In genomic region chr4:134370649-134371221, GRCm38 (mm10) we compare ENCODE assay signal across 8 mouse cellular contexts. TPM values are rescaled to one million over a fixed set of nuclear protein-coding genes. Genes with fewer than 3 reads are reported as not detected.
DNase-seq lines count a peak whose midpoint lies in the region; ATAC-seq and TF ChIP-seq lines count a peak whose summit lies in the region.

No protein-coding gene starts in this region.

- 2% methylated on average over 18 of the region's 18 CpGs for WGBS in forebrain, embryonic 10.5 days
- WGBS in intestine, postnatal 0 days = 2% methylated on average over 18 of the region's 18 CpGs
- WGBS in midbrain, embryonic 13.5 days = 3% methylated on average over 18 of the region's 18 CpGs

- peaks cover 24% of the 10 kb centered on the region for H3K4me1 ChIP-seq in forebrain, embryonic 10.5 days
- H3K4me1 ChIP-seq in intestine, postnatal 0 days (replicated peaks; ENCODE audit: control insufficient read depth, insufficient read depth, low read length) = peaks cover 6% of the 10 kb centered on the region
- H3K4me1 ChIP-seq in midbrain, embryonic 13.5 days (replicated peaks) = peaks cover 22% of the 10 kb centered on the region

- H3K27me3 ChIP-seq in forebrain, embryonic 10.5 days (ENCODE audit: poor library complexity, severe bottlenecking) = peaks cover 85% of the 10 kb centered on the region
- H3K27me3 ChIP-seq in intestine, postnatal 0 days (replicated peaks; ENCODE audit: control insufficient read depth, insufficient read depth, low read length) = peaks cover 22% of the 10 kb centered on the region
- H3K27me3 ChIP-seq in midbrain, embryonic 13.5 days = peaks cover 51% of the 10 kb centered on the region

- H3K9ac ChIP-seq in intestine, postnatal 0 days (ENCODE audit: low read depth, low read length) = 0 out of 2 replicates have a peak overlapping the region, but pooled peaks have one; percentile 22
- H3K9ac ChIP-seq in midbrain, embryonic 13.5 days (replicated peaks) = 0 out of 2 replicates have a peak overlapping the region, but pooled peaks have one; percentile 33

- peak overlapping the region; percentile 64 for H3K4me3 ChIP-seq in forebrain, embryonic 10.5 days
- peak overlapping the region; percentile 45 for H3K4me3 ChIP-seq in intestine, postnatal 0 days (ENCODE audit: low read depth, low read length)
- peak overlapping the region; percentile 53 for H3K4me3 ChIP-seq in midbrain, embryonic 13.5 days (replicated peaks)

- no peak for ATAC-seq in intestine, postnatal 0 days
- no peak for ATAC-seq in midbrain, embryonic 13.5 days
- no peak for ATAC-seq in erythroblast, adult 5-6 weeks (replicated peaks; ENCODE audit: low FRiP score, poor library complexity, severe bottlenecking)
- no peak for ATAC-seq in erythroid progenitor cell, adult 5-6 weeks (replicated peaks; ENCODE audit: low FRiP score, poor library complexity, severe bottlenecking)
- no peak for ATAC-seq in megakaryocyte-erythroid progenitor cell, adult 5-6 weeks (replicated peaks; ENCODE audit: low FRiP score, low TSS enrichment, poor library complexity, severe bottlenecking)

- H3K27ac ChIP-seq in forebrain, embryonic 10.5 days = no peak overlapping the region
- H3K27ac ChIP-seq in intestine, postnatal 0 days (ENCODE audit: low read depth, low read length) = no peak overlapping the region
- no peak overlapping the region for H3K27ac ChIP-seq in midbrain, embryonic 13.5 days

- no peaks in the 10 kb centered on the region for H3K36me3 ChIP-seq in forebrain, embryonic 10.5 days (replicated peaks)
- no peaks in the 10 kb centered on the region for H3K36me3 ChIP-seq in intestine, postnatal 0 days (ENCODE audit: control insufficient read depth, insufficient read depth)
- no peaks in the 10 kb centered on the region for H3K36me3 ChIP-seq in midbrain, embryonic 13.5 days

- intact Hi-C loops in left cerebral cortex, postnatal 10 days (cut with DNase I) = no loop called here

- DNase-seq in left cerebral cortex, adult 18-20 months (ENCODE audit: low spot score in 2 of 2) = peak; percentile 70 to 77
- no peak for DNase-seq in left cerebral cortex, postnatal 10 days (ENCODE audit: extremely low spot score in 1 of 2, low spot score in 2 of 2)
- DNase-seq in forebrain, embryonic 10.5 days (ENCODE audit: extremely low spot score, low spot score) = peak; percentile 16

- 0 out of 2 replicates have a peak, but pooled peaks have one; percentile 11 for TF ChIP-seq CTCF in intestine, postnatal 0 days (IDR thresholded peaks at IDR 0.05; ENCODE audit: low read depth)

- H3K9me3 ChIP-seq in forebrain, embryonic 10.5 days = no peaks in the 10 kb centered on the region
- no peaks in the 10 kb centered on the region for H3K9me3 ChIP-seq in intestine, postnatal 0 days (ENCODE audit: control insufficient read depth)
- no peaks in the 10 kb centered on the region for H3K9me3 ChIP-seq in midbrain, embryonic 13.5 days

- peak overlapping the region; percentile 95 for H3K4me2 ChIP-seq in intestine, postnatal 0 days (replicated peaks; ENCODE audit: low read depth)
- peak overlapping the region; percentile 96 for H3K4me2 ChIP-seq in midbrain, embryonic 13.5 days (replicated peaks)

RNA-seq across cellular contexts. Expression of gene Extl1, which starts 12.9 kb away (rescaled TPM):
- total RNA-seq in left cerebral cortex, adult 18-20 months (2021) = 10 to 100 TPM; 44.0 to 45.4 TPM
- 10 to 100 TPM; 29.6 to 31.2 TPM for total RNA-seq in left cerebral cortex, postnatal 10 days (2021)
- 0.22 and 0.27 TPM in 2 replicates for polyA plus RNA-seq in forebrain, embryonic 10.5 days (2016; fragmentation: Nextera tagmentation; extraction: Ambion mirVana)
- 1.0 and 1.2 TPM in 2 replicates for polyA plus RNA-seq in intestine, postnatal 0 days (2015; fragmentation: Nextera tagmentation; extraction: Ambion mirVana)
- 0.16 and 0.40 TPM in 2 replicates for polyA plus RNA-seq in midbrain, embryonic 13.5 days (2015; fragmentation: Nextera tagmentation; extraction: Ambion mirVana)
- total RNA-seq in erythroblast, adult 5-6 weeks (2015; ENCODE audit: low replicate concordance) = not detected in 2 replicates
- total RNA-seq in erythroblast, adult 5-6 weeks (2017; ENCODE audit: low replicate concordance) = 0.42 TPM in 1 of 2 replicates, not detected in the other
- total RNA-seq in erythroid progenitor cell, adult 5-6 weeks (2015; ENCODE audit: low replicate concordance) = not detected in 2 replicates
- total RNA-seq in erythroid progenitor cell, adult 5-6 weeks (2017; ENCODE audit: low replicate concordance) = not detected in 2 replicates
- total RNA-seq in megakaryocyte-erythroid progenitor cell, adult 5-6 weeks (2014; fragmentation: Nextera tagmentation) = not detected in 2 replicates
- total RNA-seq in megakaryocyte-erythroid progenitor cell, adult 5-6 weeks (2017) = not detected in 2 replicates

RNA-seq across cellular contexts. Expression of gene Pafah2, which starts 25.4 kb away (rescaled TPM):
- total RNA-seq in left cerebral cortex, adult 18-20 months (2021) = 1 to 10 TPM; 4.8 to 7.4 TPM
- total RNA-seq in left cerebral cortex, postnatal 10 days (2021) = 10 to 100 TPM; 11.3 to 12.9 TPM
- 6.3 and 6.4 TPM in 2 replicates for polyA plus RNA-seq in forebrain, embryonic 10.5 days (2016; fragmentation: Nextera tagmentation; extraction: Ambion mirVana)
- polyA plus RNA-seq in intestine, postnatal 0 days (2015; fragmentation: Nextera tagmentation; extraction: Ambion mirVana) = 39.8 and 49.2 TPM in 2 replicates
- polyA plus RNA-seq in midbrain, embryonic 13.5 days (2015; fragmentation: Nextera tagmentation; extraction: Ambion mirVana) = 6.4 and 6.6 TPM in 2 replicates
- total RNA-seq in erythroblast, adult 5-6 weeks (2015; ENCODE audit: low replicate concordance) = 3.1 and 3.3 TPM in 2 replicates
- 1.5 and 3.9 TPM in 2 replicates for total RNA-seq in erythroblast, adult 5-6 weeks (2017; ENCODE audit: low replicate concordance)
- total RNA-seq in erythroid progenitor cell, adult 5-6 weeks (2015; ENCODE audit: low replicate concordance) = 1.8 and 4.2 TPM in 2 replicates
- 0.77 and 5.4 TPM in 2 replicates for total RNA-seq in erythroid progenitor cell, adult 5-6 weeks (2017; ENCODE audit: low replicate concordance)
- 27.7 and 41.0 TPM in 2 replicates for total RNA-seq in megakaryocyte-erythroid progenitor cell, adult 5-6 weeks (2014; fragmentation: Nextera tagmentation)
- 18.2 and 24.1 TPM in 2 replicates for total RNA-seq in megakaryocyte-erythroid progenitor cell, adult 5-6 weeks (2017)

RNA-seq across cellular contexts. Expression of gene Slc30a2, which starts 27.8 kb away (rescaled TPM):
- under 1 TPM in 1 of 2 experiments, not detected in 1; 0.40 TPM for total RNA-seq in left cerebral cortex, adult 18-20 months (2021)
- not detected for total RNA-seq in left cerebral cortex, postnatal 10 days (2021)
- not detected in 2 replicates for polyA plus RNA-seq in forebrain, embryonic 10.5 days (2016; fragmentation: Nextera tagmentation; extraction: Ambion mirVana)
- 15.4 and 39.1 TPM in 2 replicates for polyA plus RNA-seq in intestine, postnatal 0 days (2015; fragmentation: Nextera tagmentation; extraction: Ambion mirVana)
- polyA plus RNA-seq in midbrain, embryonic 13.5 days (2015; fragmentation: Nextera tagmentation; extraction: Ambion mirVana) = 0.05 and 0.12 TPM in 2 replicates
- not detected in 2 replicates for total RNA-seq in erythroblast, adult 5-6 weeks (2015; ENCODE audit: low replicate concordance)
- total RNA-seq in erythroblast, adult 5-6 weeks (2017; ENCODE audit: low replicate concordance) = not detected in 2 replicates
- total RNA-seq in erythroid progenitor cell, adult 5-6 weeks (2015; ENCODE audit: low replicate concordance) = not detected in 2 replicates
- not detected in 2 replicates for total RNA-seq in erythroid progenitor cell, adult 5-6 weeks (2017; ENCODE audit: low replicate concordance)
- total RNA-seq in megakaryocyte-erythroid progenitor cell, adult 5-6 weeks (2014; fragmentation: Nextera tagmentation) = not detected in 2 replicates
- not detected in 2 replicates for total RNA-seq in megakaryocyte-erythroid progenitor cell, adult 5-6 weeks (2017)

RNA-seq across cellular contexts. Expression of gene Trim63, which starts 55.8 kb away (rescaled TPM):
- under 1 TPM; 0.30 to 0.35 TPM for total RNA-seq in left cerebral cortex, adult 18-20 months (2021)
- under 1 TPM; 0.66 to 0.87 TPM for total RNA-seq in left cerebral cortex, postnatal 10 days (2021)
- 0.22 and 0.84 TPM in 2 replicates for polyA plus RNA-seq in forebrain, embryonic 10.5 days (2016; fragmentation: Nextera tagmentation; extraction: Ambion mirVana)
- polyA plus RNA-seq in intestine, postnatal 0 days (2015; fragmentation: Nextera tagmentation; extraction: Ambion mirVana) = 1.4 and 1.7 TPM in 2 replicates
- 0.11 and 0.21 TPM in 2 replicates for polyA plus RNA-seq in midbrain, embryonic 13.5 days (2015; fragmentation: Nextera tagmentation; extraction: Ambion mirVana)
- not detected in 2 replicates for total RNA-seq in erythroblast, adult 5-6 weeks (2015; ENCODE audit: low replicate concordance)
- total RNA-seq in erythroblast, adult 5-6 weeks (2017; ENCODE audit: low replicate concordance) = not detected in 2 replicates
- total RNA-seq in erythroid progenitor cell, adult 5-6 weeks (2015; ENCODE audit: low replicate concordance) = not detected in 2 replicates
- total RNA-seq in erythroid progenitor cell, adult 5-6 weeks (2017; ENCODE audit: low replicate concordance) = not detected in 2 replicates
- not detected in 2 replicates for total RNA-seq in megakaryocyte-erythroid progenitor cell, adult 5-6 weeks (2014; fragmentation: Nextera tagmentation)
- not detected in 2 replicates for total RNA-seq in megakaryocyte-erythroid progenitor cell, adult 5-6 weeks (2017)

Comparison
In these comparisons a context has a peak if more than half of its experiments do, and no peak if none do; other contexts are left out.
1. DNase-seq: peak in left cerebral cortex, adult 18-20 months (2 of 2) and forebrain, embryonic 10.5 days (single experiment); none in left cerebral cortex, postnatal 10 days (0 of 2).
2. RNA of gene Extl1, which starts 12.9 kb away (total RNA-seq): 44.0 to 45.4 TPM in left cerebral cortex, adult 18-20 months and 29.6 to 31.2 TPM in left cerebral cortex, postnatal 10 days; 0.42 TPM in erythroblast, adult 5-6 weeks, not detected in erythroid progenitor cell, adult 5-6 weeks and not detected in megakaryocyte-erythroid progenitor cell, adult 5-6 weeks; every median in the first group is over 10 times any median in the second.
3. Peak in every context shown above with its lines, with median percentiles within 50 percentile points of each other: H3K4me3 ChIP-seq.